Mouse (Mus musculus) retina, adult 2 months (tissue): Measurements from ENCODE around the gene Olfr616.
"Not testable (repeated sequence)": the region's sequence is repeated elsewhere in the genome, so short reads cannot be mapped to it uniquely, and the experiment has no call there.

Experiments
- DNase-seq: peaks from one replicate; pipeline ENCODE4 v3.0.0-alpha.2; 2012; ENCODE audit warnings: low read depth, low spot score

Olfr616 gene

GRCm38 (mm10) chr7:103569043-103569442 is at the start of gene Olfr616:
TSS of gene Olfr616 (minus strand) at chr7:103569143.
- DNase-seq, result no peak

- no peak for DNase-seq
Observed at GRCm38 (mm10) chr7:103612434-103612833, 43.5 kb upstream of the Olfr616 start, which contains the start of gene Olfr620. TSS of gene Olfr620 (minus strand) at chr7:103612534.

- DNase-seq, result no peak
Observed at GRCm38 (mm10) chr7:103607425-103607824, 38.5 kb upstream of the Olfr616 start.

DNA sequence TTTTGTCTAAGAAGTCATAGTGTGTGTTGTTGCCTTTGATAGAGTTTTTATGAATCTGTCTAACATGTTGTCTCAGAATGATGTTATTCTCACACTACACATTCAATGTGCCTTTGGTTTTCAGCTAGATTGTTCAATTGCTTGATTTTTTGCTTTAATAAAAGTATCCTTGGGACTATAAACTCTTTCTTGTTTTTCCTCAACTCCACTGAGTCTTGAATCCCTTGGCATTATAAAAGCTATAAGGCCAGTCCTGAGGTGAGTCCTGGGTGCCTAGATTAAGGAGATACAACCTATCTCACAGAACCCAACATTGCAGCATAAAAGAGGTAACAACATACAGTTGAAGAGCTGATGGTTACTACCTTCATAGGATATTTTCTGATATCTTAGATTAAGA is 31.3 kb upstream of the Olfr616 start, which contains the start of gene Olfr619:
TSS of gene Olfr619 (plus strand) at position 301 of the 400 bp plus-strand sequence.
- DNase-seq, result no peak

- DNase-seq, result no peak
Observed at GRCm38 (mm10) chr7:103589803-103590202, 20.9 kb upstream of the Olfr616 start, which contains the start of gene Olfr618. TSS of gene Olfr618 (plus strand) at chr7:103590103.

GRCm38 (mm10) chr7:103572761-103573160 is 3.8 kb upstream of the Olfr616 start, which contains the start of gene Olfr617:
TSS of gene Olfr617 (plus strand) at chr7:103573061.
- no peak for DNase-seq

DNA sequence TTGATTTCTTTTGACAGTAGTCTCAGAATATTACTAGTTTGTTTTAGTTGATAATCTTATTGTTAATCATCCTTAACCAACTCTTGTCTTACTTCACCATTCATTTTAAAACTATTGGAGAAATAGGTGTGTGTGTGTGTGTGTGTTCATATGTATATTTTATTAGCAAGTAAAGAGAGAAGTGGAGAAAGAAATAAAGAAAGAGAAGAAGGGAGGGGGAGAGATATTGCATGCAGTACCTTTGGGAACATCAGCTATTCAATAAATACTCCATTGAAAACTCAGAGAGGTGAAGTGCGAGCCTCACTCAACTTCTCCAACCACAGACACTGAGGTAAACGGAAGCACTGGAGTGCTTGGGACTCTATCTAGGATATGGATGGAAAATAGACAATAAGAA is 13.2 kb downstream of the Olfr616 start, which contains the start of gene Olfr615:
TSS of gene Olfr615 (plus strand) at position 301 of the 400 bp plus-strand sequence.
- no peak for DNase-seq

GRCm38 (mm10) chr7:103547774-103548173 is 21.2 kb downstream of the Olfr616 start, which contains the start of gene Olfr613:
TSS of gene Olfr613 (plus strand) at chr7:103548074.
- no peak for DNase-seq

DNA sequence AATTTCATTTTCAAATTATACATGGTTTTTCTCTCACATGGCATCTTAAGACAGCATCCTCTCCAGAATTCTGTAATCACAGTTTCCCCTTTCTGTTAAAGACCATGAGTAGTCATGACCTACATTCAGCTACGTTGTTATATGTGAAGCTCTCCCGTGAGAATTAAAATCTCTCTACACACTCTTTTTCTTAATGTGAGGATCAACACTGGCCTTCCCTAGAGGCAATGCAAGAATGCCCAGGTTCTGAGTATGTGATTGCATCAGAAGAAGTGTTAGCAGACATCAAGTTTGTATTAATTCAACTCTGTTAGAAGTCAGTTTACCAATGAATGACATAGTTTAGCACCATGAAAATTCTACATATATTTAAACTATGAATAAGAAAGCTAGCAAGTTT is 26.3 kb downstream of the Olfr616 start, which contains the start of gene Olfr612:
TSS of gene Olfr612 (minus strand) at position 101 of the 400 bp plus-strand sequence.
- not testable (repeated sequence) for DNase-seq

- not testable (repeated sequence) for DNase-seq
Observed at GRCm38 (mm10) chr7:103520746-103521145, 48.2 kb downstream of the Olfr616 start, which contains the start of gene Olfr611. TSS of gene Olfr611 (minus strand) at chr7:103520846.
